Mouse (Mus musculus): ENCODE measurements around the gene Cdk19. TPM values are rescaled to one million over a fixed set of nuclear protein-coding genes. Genes with fewer than 3 reads are reported as not detected.

The Cdk19 gene
- polyA plus RNA-seq, 1 experiment from 2014 or later, result 15.0 TPM

DNA sequence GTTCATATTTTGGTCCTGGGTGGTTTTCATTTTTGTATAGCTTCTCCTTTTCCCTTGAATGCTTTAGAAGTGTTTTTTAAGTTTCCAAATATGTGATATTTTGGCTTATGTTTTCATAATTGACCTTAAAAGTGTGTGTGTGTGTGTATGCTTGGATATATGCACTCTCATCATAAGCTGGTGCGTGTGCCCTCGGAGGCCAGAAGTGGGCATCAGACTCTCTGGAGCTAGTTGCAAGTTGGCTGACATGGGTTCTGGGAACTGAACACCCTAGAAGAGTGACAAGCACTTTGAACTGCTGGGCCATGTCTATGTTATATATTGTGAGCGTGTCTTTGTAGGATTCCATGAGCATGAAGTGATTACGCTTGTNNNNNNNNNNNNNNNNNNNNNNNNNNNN is 110.8 kb downstream of the Cdk19 start:
- WGBS, result 97% methylated on average over 4 of the region's 4 CpGs
- no peak overlapping the region for H3K27ac ChIP-seq
- H3K27me3 ChIP-seq, result no peaks in the 10 kb centered on the region
- no peak overlapping the region for H3K9ac ChIP-seq
- no peaks in the 10 kb centered on the region for H3K9me3 ChIP-seq (replicated peaks)
- no peak overlapping the region for H3K4me3 ChIP-seq
- ATAC-seq (ENCODE audit: low FRiP score), result no peak
- H3K4me2 ChIP-seq (replicated peaks), result no peak overlapping the region
- peaks cover 14% of the 10 kb centered on the region for H3K4me1 ChIP-seq
- H3K36me3 ChIP-seq, result no peaks in the 10 kb centered on the region

DNA sequence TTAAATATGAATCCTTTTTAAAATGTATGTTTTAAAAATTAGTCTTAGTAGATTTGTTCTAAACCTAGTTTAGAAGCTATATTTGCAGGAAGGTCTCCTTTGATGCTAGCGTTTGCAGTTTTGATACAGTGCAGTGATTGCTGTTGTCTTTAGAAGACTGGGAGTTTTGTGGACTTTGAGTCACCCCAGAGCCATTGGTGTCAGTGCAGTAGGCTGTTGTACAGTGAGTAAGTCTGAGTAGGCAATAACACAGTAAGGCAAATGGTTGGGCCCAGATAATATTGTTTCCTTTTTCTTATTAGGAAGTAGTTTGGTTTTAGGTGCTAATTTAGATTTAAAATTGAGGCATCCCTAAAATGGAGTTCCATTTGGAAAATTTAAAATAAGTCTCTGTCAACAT is 117.8 kb downstream of the Cdk19 start:
- Histone ChIP-seq H3K36me3 (peaks cover 5% of the 10 kb centered on the region), H3K4me3 (no peak overlapping the region), H3K9me3 (replicated peaks) (no peaks in the 10 kb centered on the region), H3K27me3 (no peaks in the 10 kb centered on the region), H3K4me2 (replicated peaks) (no peak overlapping the region), H3K9ac (no peak overlapping the region), H3K4me1 (no peaks in the 10 kb centered on the region), H3K27ac (no peak overlapping the region)
- WGBS, result 98% methylated on average over 1 of the region's 1 CpGs
- ATAC-seq (ENCODE audit: low FRiP score), result no peak

DNA sequence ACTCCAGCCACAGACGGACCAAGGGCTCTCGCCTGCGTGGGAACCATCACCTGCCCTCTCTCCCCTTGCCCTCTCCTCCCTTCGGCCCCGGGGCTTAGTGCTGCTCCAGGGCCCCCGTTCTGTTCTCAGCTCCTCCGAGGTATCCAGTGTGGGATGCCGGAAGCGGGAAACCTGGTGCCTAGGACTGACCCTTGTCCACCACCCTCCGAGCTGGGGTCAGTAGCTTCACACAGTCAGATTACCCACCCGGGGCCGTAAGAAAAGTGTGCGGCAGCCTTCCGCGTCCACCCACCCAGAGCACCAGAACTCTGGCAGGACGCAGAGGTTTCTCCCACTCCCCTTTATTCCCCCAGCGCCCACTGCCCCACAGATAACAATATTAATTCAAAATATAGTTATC is 119.8 kb downstream of the Cdk19 start:
- ATAC-seq (ENCODE audit: low FRiP score), result no peak
- Histone ChIP-seq H3K9ac (no peak overlapping the region), H3K27me3 (no peaks in the 10 kb centered on the region), H3K4me3 (no peak overlapping the region), H3K4me2 (replicated peaks) (no peak overlapping the region), H3K36me3 (peaks cover 5% of the 10 kb centered on the region), H3K9me3 (replicated peaks) (no peaks in the 10 kb centered on the region), H3K27ac (no peak overlapping the region), H3K4me1 (no peaks in the 10 kb centered on the region)
- whole genome bisulfite sequencing, result 91% methylated on average over 17 of the region's 17 CpGs

DNA sequence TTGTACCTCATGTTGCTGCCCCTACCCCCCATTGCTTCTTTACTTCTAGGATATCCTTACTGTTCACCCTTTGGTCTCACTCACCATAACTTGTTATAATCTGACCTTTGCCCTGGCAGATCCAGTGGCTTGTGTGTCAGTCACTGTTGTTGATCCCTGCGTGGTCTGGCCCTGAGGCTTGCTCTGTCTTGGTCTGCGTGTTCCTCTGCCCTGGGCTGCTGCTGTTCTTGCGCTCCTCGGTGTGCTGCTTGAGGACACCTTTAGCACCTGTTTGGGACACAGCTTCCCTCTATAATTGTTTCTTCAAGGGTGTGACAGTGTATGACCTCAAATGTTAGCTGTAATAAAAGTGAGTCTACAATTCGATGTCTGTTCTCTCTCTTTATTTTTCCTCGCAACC is 122.0 kb downstream of the Cdk19 start:
- Histone ChIP-seq H3K27ac (no peak overlapping the region), H3K9me3 (replicated peaks) (no peaks in the 10 kb centered on the region), H3K4me1 (no peaks in the 10 kb centered on the region), H3K9ac (no peak overlapping the region), H3K4me3 (no peak overlapping the region), H3K36me3 (peaks cover 5% of the 10 kb centered on the region), H3K27me3 (no peaks in the 10 kb centered on the region), H3K4me2 (replicated peaks) (no peak overlapping the region)
- ATAC-seq (ENCODE audit: low FRiP score), result no peak
- 90% methylated on average over 6 of the region's 6 CpGs for WGBS

DNA sequence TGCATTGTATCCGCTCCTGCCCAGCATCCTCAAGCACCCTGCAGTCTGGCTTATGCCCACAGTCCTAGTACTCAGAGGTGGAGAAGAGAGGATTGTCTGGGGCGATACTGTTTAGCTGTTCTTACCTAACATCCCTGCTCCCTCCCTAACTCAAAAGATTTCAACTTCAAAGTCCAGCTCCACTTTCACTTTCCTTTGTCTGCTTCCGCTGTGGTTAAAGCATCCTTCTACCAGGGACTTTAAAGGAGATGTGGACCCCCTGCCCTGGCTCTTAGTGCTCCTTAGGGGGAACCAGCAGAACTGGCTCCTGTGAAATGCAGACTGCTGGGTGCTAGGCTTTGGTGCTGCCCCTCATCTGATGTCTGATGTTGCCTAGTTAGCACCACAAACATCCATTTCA is 122.9 kb downstream of the Cdk19 start:
- H3K27me3 ChIP-seq, result no peaks in the 10 kb centered on the region
- peaks cover 5% of the 10 kb centered on the region; the same call in 1 of the 2 replicates for H3K36me3 ChIP-seq
- 47% methylated on average over 3 of the region's 3 CpGs for WGBS
- no peaks in the 10 kb centered on the region for H3K9me3 ChIP-seq (replicated peaks)
- H3K4me2 ChIP-seq (replicated peaks), result no peak overlapping the region
- H3K4me3 ChIP-seq, result no peak overlapping the region
- H3K4me1 ChIP-seq, result no peaks in the 10 kb centered on the region
- H3K9ac ChIP-seq, result no peak overlapping the region
- no peak for ATAC-seq (ENCODE audit: low FRiP score)
- H3K27ac ChIP-seq, result no peak overlapping the region

DNA sequence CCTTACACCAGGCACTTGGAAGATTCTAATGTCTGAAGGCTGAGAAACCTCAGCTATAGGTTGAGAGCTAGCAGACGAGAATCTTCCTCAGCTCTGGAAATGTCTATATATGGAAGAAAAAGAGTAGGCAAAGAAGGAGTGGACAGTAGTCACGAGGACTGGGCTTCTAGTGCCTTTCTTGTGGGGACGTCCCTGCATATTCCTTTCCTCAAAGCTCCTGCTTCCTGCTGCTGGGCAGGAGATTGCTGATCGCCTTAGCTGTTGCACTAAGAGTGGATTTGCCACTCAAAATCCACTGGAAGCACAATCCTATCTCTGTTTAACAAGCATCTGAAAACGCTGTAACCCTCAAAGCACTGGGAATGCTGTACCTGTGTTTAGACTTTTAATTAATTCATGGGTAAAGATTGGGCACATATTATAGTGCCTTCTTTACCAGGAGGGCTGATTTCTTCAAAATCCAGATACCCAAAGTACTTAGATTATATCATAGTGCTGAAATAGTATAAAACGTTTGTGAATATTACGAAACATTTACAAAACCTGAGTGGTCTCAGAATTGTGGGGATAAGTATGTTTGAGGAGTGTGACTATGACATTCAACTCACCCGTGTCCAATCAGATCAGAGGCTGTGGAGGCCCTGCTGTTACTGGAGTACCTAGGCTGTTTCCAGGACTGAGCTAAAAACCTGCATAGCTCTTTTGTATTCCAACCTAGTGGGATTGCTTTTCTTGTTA is 128.0 kb downstream of the Cdk19 start:
- Histone ChIP-seq H3K9me3 (replicated peaks) (no peaks in the 10 kb centered on the region), H3K4me3 (no peak overlapping the region), H3K4me2 (replicated peaks) (no peak overlapping the region), H3K27me3 (no peaks in the 10 kb centered on the region), H3K27ac (no peak overlapping the region), H3K9ac (no peak overlapping the region), H3K36me3 (peaks cover 11% of the 10 kb centered on the region; the same call in 1 of the 2 replicates), H3K4me1 (no peaks in the 10 kb centered on the region)
- ATAC-seq (ENCODE audit: low FRiP score), result no peak
- 85% methylated on average over 8 of the region's 8 CpGs for WGBS

DNA sequence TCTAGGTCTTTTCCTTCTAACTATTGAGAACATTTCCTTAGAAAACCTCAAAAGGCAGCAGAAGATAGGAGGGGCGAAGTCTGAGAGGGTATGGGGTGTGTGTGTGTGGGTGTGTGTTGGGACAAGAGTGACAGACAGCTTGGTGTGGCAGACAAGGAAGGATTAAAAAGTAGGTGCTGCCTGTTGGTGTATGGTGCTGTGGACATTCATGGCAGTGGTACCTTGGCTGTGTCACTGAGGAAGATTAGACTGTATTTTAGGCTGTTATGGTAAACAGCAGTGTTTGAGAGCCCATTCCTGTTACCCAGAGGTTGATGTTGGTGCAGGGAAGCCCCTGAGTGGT is 128.5 kb downstream of the Cdk19 start:
- no peak overlapping the region for H3K4me2 ChIP-seq (replicated peaks)
- no peaks in the 10 kb centered on the region for H3K9me3 ChIP-seq (replicated peaks)
- no peaks in the 10 kb centered on the region for H3K27me3 ChIP-seq
- ATAC-seq (ENCODE audit: low FRiP score), result no peak
- no peak overlapping the region for H3K4me3 ChIP-seq
- no peaks in the 10 kb centered on the region for H3K4me1 ChIP-seq
- H3K36me3 ChIP-seq, result peaks cover 17% of the 10 kb centered on the region; the same call in 1 of the 2 replicates
- 90% methylated on average over 1 of the region's 1 CpGs for WGBS
- H3K9ac ChIP-seq, result no peak overlapping the region
- H3K27ac ChIP-seq, result no peak overlapping the region

DNA sequence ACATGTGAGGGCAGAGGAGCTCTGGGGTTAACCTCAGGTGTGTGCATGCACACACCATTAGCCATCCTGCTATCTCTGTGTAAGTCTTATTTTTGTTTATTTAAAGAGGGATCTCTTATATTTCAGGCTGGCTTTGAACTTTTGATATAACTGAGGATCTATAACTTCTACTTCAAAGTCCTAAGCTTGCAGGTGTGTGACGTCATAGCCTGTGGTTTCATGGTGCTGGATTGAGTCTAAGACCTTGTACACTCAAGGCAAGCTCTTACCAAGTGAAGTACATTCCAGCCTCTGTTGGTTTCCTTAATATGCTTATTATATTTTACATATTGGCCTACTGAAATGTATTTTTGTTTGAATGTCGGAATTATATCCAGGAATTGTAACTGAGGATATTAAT is 129.8 kb downstream of the Cdk19 start:
- Histone ChIP-seq H3K36me3 (peaks cover 22% of the 10 kb centered on the region; the same call in 1 of the 2 replicates), H3K9me3 (replicated peaks) (no peaks in the 10 kb centered on the region), H3K4me3 (no peak overlapping the region), H3K27me3 (no peaks in the 10 kb centered on the region), H3K4me2 (replicated peaks) (no peak overlapping the region), H3K4me1 (no peaks in the 10 kb centered on the region), H3K9ac (no peak overlapping the region), H3K27ac (no peak overlapping the region)
- ATAC-seq (ENCODE audit: low FRiP score), result no peak
- 88% methylated on average over 2 of the region's 2 CpGs for WGBS

DNA sequence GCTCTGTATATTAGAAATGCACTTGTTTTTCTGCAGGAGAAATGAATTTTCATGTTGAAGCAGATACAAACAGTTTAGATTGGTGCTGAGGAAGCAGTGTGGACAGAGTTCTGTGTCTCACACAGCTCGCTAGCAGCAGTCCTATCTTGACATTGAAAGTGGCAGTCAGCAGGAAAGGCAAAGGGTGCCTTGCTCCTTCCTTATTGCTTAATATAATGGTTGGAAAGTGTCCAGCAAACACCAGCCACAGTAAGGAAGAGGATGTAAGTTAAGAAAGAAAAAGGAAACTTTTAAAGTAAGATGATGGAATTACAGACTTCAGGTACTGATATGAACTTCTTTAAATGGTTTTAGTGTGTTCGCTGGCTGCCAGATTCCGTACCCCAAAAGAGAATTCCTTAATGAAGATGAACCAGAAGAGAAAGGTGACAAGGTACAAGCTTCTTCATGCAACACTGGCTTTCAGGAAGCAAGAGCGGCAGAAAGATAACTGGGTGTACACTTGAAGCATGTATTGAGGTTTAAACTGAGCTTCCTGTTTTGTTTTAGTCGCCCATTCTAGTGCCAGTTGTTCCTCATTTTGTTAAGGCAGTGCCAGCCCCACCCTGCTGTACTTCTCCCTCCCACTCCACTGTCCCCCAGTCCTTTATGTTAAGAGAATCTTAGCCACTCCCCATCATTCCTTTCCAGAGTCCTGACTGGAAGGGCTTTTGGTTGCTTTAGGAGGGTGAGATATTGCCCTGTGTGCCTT is 137.3 kb downstream of the Cdk19 start:
- Histone ChIP-seq H3K36me3 (peaks cover 47% of the 10 kb centered on the region), H3K4me1 (no peaks in the 10 kb centered on the region), H3K4me2 (replicated peaks) (no peak overlapping the region), H3K4me3 (no peak overlapping the region), H3K9ac (no peak overlapping the region), H3K27me3 (no peaks in the 10 kb centered on the region), H3K27ac (no peak overlapping the region), H3K9me3 (replicated peaks) (no peaks in the 10 kb centered on the region)
- WGBS, result 79% methylated on average over 5 of the region's 5 CpGs
- ATAC-seq (ENCODE audit: low FRiP score), result no peak

DNA sequence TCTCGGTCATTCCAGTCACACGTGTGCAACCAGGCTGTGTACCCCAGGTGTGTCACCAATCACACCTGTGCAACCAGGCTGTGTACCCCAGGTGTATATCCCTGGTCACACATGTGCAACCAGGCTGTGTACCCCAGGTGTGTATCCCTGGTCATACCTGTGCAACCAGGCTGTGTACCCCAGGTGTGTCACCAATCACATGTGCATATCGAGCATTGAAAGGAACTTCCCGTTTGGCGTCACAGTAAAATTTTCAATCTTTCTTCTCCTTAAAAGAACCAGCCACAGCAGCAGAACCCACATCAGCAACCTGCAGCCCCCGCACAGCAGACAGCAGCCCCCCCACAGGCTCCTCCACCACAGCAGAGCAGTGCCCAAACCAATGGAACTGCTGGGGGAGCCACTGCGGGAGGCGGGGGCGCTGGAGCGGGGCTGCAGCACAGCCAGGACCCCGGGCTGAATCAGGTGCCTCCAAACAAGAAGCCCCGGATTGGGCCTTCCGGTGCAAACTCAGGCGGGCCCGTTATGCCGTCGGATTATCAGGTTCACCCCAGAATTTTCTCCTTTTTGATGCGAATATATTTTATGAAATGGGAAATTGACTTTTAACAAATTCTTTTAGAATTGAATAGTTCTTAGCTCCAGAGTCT is 138.2 kb downstream of the Cdk19 start:
- Histone ChIP-seq H3K4me1 (no peaks in the 10 kb centered on the region), H3K4me2 (replicated peaks) (no peak overlapping the region), H3K9ac (no peak overlapping the region), H3K4me3 (no peak overlapping the region), H3K27me3 (no peaks in the 10 kb centered on the region), H3K9me3 (replicated peaks) (no peaks in the 10 kb centered on the region), H3K27ac (no peak overlapping the region), H3K36me3 (peaks cover 48% of the 10 kb centered on the region)
- ATAC-seq (ENCODE audit: low FRiP score), result no peak
- 96% methylated on average over 18 of the region's 18 CpGs for WGBS

DNA sequence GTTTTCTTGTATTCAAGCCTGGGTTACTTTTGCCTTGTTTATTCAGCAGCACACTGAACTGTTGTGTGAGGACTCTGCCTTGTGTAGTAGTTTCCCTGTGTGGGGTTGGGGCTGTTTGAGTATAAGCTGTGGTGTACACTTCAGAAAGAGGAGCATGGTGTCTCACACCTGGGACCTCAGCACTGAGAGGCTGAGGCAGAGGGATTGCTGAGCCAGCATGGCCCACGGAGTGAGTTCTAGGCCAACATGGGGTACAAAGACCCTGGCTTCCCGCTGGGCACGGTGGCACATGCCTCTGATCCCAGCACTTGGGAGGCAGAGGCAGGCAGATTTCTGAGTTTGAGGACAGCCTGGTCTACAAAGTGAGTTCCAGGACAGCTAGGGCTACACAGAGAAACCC is 139.3 kb downstream of the Cdk19 start:
- no peaks in the 10 kb centered on the region for H3K4me1 ChIP-seq

DNA sequence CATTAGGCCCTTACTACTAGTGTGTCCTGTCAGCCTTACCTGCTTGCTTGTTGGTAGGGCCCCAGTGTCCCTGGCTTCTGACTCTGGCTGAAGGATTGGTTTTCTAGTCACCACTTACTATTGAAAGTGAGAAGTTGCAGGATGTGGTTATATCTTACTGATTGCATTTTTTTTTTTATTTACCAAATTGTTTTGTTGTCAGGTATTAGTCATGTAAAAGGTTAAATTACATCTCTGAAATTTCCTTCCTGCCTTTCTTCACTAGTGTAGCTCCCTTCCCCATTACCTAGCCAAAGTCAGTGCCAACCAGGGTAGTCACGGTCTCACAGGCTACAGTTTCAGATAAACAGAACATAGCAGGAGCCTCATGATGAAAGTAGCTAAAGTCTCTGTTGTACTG is 139.9 kb downstream of the Cdk19 start:
- H3K36me3 ChIP-seq, result peaks cover 40% of the 10 kb centered on the region

More for the DNA sequence above, 139.3 kb downstream of the Cdk19 start:
- Histone ChIP-seq H3K4me2 (replicated peaks) (no peak overlapping the region), H3K9ac (0 out of 2 replicates have a peak overlapping the region, but pooled peaks have one; percentile 18), H3K27me3 (no peaks in the 10 kb centered on the region), H3K9me3 (replicated peaks) (no peaks in the 10 kb centered on the region), H3K27ac (no peak overlapping the region), H3K36me3 (peaks cover 40% of the 10 kb centered on the region), H3K4me3 (no peak overlapping the region)
- no peak for ATAC-seq (ENCODE audit: low FRiP score)
- 91% methylated on average over 3 of the region's 3 CpGs for WGBS

More for the DNA sequence above, 139.9 kb downstream of the Cdk19 start:
- Histone ChIP-seq H3K4me2 (replicated peaks) (no peak overlapping the region), H3K9ac (no peak overlapping the region), H3K27me3 (no peaks in the 10 kb centered on the region), H3K4me1 (no peaks in the 10 kb centered on the region), H3K9me3 (replicated peaks) (no peaks in the 10 kb centered on the region), H3K4me3 (no peak overlapping the region), H3K27ac (no peak overlapping the region)
- no peak for ATAC-seq (ENCODE audit: low FRiP score)
- WGBS, result 83% methylated on average over 1 of the region's 1 CpGs

Measured in hindbrain, embryonic 12.5 days (tissue).